Mouse (Mus musculus) liver, embryonic 16.5 days (tissue): ENCODE measurements around the gene Anxa6. TPM values are rescaled to one million over a fixed set of nuclear protein-coding genes. Genes with fewer than 3 reads are reported as not detected.

Experiments used
- ATAC-seq: fragments of 200-750 bp; cut with Nextera tagmentation; 2 replicates; pipeline ENCODE4 v1.8.0; 2017; ENCODE audit warnings: low read depth, mild to moderate bottlenecking, moderate number of reproducible peaks, moderate library complexity
- H3K27ac ChIP-seq: fragments of 300-500 bp; sonication (generic); 2 replicates; pipeline ENCODE4 v1.5.1; 2014; ENCODE audit warnings: mild to moderate bottlenecking, low read length
- H3K27me3 ChIP-seq: fragments of 300-500 bp; sonication (generic); 2 replicates; pipeline ENCODE4 v1.6.1; 2014; ENCODE audit warnings: low read depth, low read length, mixed read lengths; ENCODE audit not compliant: control insufficient read depth, insufficient read depth
- H3K36me3 ChIP-seq: fragments of 300-500 bp; sonication (generic); 2 replicates; pipeline ENCODE4 v1.6.1; 2014; ENCODE audit warnings: mild to moderate bottlenecking; ENCODE audit not compliant: control insufficient read depth, insufficient read depth
- H3K4me1 ChIP-seq: fragments of 300-500 bp; sonication (generic); 2 replicates; pipeline ENCODE4 v1.6.1; 2014; ENCODE audit warnings: low read depth, low read length, mixed read lengths; ENCODE audit not compliant: control insufficient read depth
- H3K4me2 ChIP-seq: fragments of 300-500 bp; sonication (generic); 2 replicates; pipeline ENCODE4 v1.6.1; 2014; ENCODE audit warnings: low read depth, low read length, mixed read lengths
- H3K4me3 ChIP-seq: fragments of 300-500 bp; sonication (generic); 2 replicates; pipeline ENCODE4 v1.5.1; 2014; ENCODE audit warnings: low read depth, mild to moderate bottlenecking, low read length
- H3K9ac ChIP-seq: fragments of 300-500 bp; sonication (generic); 2 replicates; pipeline ENCODE4 v1.6.1; 2014; ENCODE audit warnings: low read depth, low read length
- H3K9me3 ChIP-seq: fragments of 300-500 bp; sonication (generic); replicated peaks from 2 replicates; pipeline ENCODE4 v1.6.1; 2016; ENCODE audit warnings: low read length; ENCODE audit not compliant: control insufficient read depth
- WGBS: fragments of 180-500 bp; shearing (Covaris S2); extraction: QIAGEN DNeasy Blood & Tissue Kit; methylation state at CpG from one replicate; pipeline ENCODE4 v1.1.7; 2014; ENCODE audit not compliant: insufficient replicate concordance; 5-methylcytosine and 5-hydroxymethylcytosine counted together
- polyA plus RNA-seq: library from polyadenylated mRNA; unstranded; fragments of >200 nt; fragmentation: Nextera tagmentation; extraction: Ambion mirVana; gene quantifications from 2 replicates; pipeline ENCODE4 v1.2.1, GENCODE M21; 2015

The Anxa6 gene
- polyA plus RNA-seq, 1 experiment from 2014 or later, result 66.1 TPM

- no peak for ATAC-seq
- Histone ChIP-seq H3K27ac (no peak overlapping the region), H3K27me3 (no peaks in the 10 kb centered on the region), H3K9ac (no peak overlapping the region), H3K4me2 (no peak overlapping the region), H3K4me1 (peaks cover 15% of the 10 kb centered on the region), H3K36me3 (peaks cover 11% of the 10 kb centered on the region), H3K4me3 (no peak overlapping the region), H3K9me3 (no peaks in the 10 kb centered on the region)
- WGBS, result 52% methylated on average over 6 of the region's 6 CpGs
Observed at GRCm38 (mm10) chr11:54977385-54977937, 55.8 kb downstream of the Anxa6 start.

GRCm38 (mm10) chr11:54976351-54976750 is 56.9 kb downstream of the Anxa6 start:
- H3K27me3 ChIP-seq, result no peaks in the 10 kb centered on the region
- H3K27ac ChIP-seq, result no peak overlapping the region
- H3K4me3 ChIP-seq, result no peak overlapping the region
- no peak overlapping the region for H3K9ac ChIP-seq
- peaks cover 17% of the 10 kb centered on the region for H3K4me1 ChIP-seq
- H3K4me2 ChIP-seq, result no peak overlapping the region
- ATAC-seq, result no peak
- H3K9me3 ChIP-seq, result no peaks in the 10 kb centered on the region
- H3K36me3 ChIP-seq, result peaks cover 2% of the 10 kb centered on the region
- WGBS, result 88% methylated on average over 2 of the region's 2 CpGs

GRCm38 (mm10) chr11:54975756-54976155 is 57.5 kb downstream of the Anxa6 start:
- no peak for ATAC-seq
- H3K4me2 ChIP-seq, result no peak overlapping the region
- H3K9me3 ChIP-seq, result no peaks in the 10 kb centered on the region
- H3K27ac ChIP-seq, result no peak overlapping the region
- peaks cover 17% of the 10 kb centered on the region for H3K4me1 ChIP-seq
- no peak overlapping the region for H3K4me3 ChIP-seq
- H3K36me3 ChIP-seq, result no peaks in the 10 kb centered on the region; the same call in 1 of the 2 replicates
- H3K27me3 ChIP-seq, result no peaks in the 10 kb centered on the region
- H3K9ac ChIP-seq, result no peak overlapping the region
- 36% methylated on average over 2 of the region's 2 CpGs for WGBS

GRCm38 (mm10) chr11:54975340-54975739 is 57.9 kb downstream of the Anxa6 start:
- H3K27ac ChIP-seq, result no peak overlapping the region
- no peak overlapping the region for H3K4me3 ChIP-seq
- no peaks in the 10 kb centered on the region for H3K9me3 ChIP-seq
- H3K9ac ChIP-seq, result no peak overlapping the region
- no peak for ATAC-seq
- no peak overlapping the region for H3K4me2 ChIP-seq
- no peaks in the 10 kb centered on the region for H3K27me3 ChIP-seq
- no peaks in the 10 kb centered on the region; the same call in 1 of the 2 replicates for H3K36me3 ChIP-seq
- H3K4me1 ChIP-seq, result peaks cover 17% of the 10 kb centered on the region
- WGBS, result 42% methylated on average over 5 of the region's 5 CpGs

- WGBS, result 65% methylated on average over 4 of the region's 4 CpGs
- Histone ChIP-seq H3K4me3 (no peak overlapping the region), H3K27me3 (no peaks in the 10 kb centered on the region), H3K36me3 (no peaks in the 10 kb centered on the region; the same call in 1 of the 2 replicates), H3K4me1 (peaks cover 17% of the 10 kb centered on the region), H3K9ac (no peak overlapping the region), H3K27ac (no peak overlapping the region), H3K9me3 (no peaks in the 10 kb centered on the region), H3K4me2 (no peak overlapping the region)
- ATAC-seq, result no peak
Observed at GRCm38 (mm10) chr11:54974639-54975038, 58.6 kb downstream of the Anxa6 start.

- Histone ChIP-seq H3K36me3 (no peaks in the 10 kb centered on the region; the same call in 1 of the 2 replicates), H3K9me3 (no peaks in the 10 kb centered on the region), H3K4me1 (peaks cover 17% of the 10 kb centered on the region), H3K27ac (no peak overlapping the region), H3K9ac (no peak overlapping the region), H3K27me3 (no peaks in the 10 kb centered on the region), H3K4me2 (no peak overlapping the region), H3K4me3 (no peak overlapping the region)
- WGBS, result 27% methylated on average over 8 of the region's 8 CpGs
- peak; percentile 53; the same call in 1 of the 2 replicates for ATAC-seq
Observed at GRCm38 (mm10) chr11:54973481-54974212, 59.6 kb downstream of the Anxa6 start.

- peaks cover 17% of the 10 kb centered on the region for H3K4me1 ChIP-seq
- no peak overlapping the region for H3K4me2 ChIP-seq
- H3K27ac ChIP-seq, result no peak overlapping the region
- no peak overlapping the region for H3K4me3 ChIP-seq
- whole genome bisulfite sequencing, result 40% methylated on average over 6 of the region's 6 CpGs
- no peaks in the 10 kb centered on the region for H3K27me3 ChIP-seq
- no peak for ATAC-seq
- H3K9ac ChIP-seq, result no peak overlapping the region
- no peaks in the 10 kb centered on the region for H3K9me3 ChIP-seq
- no peaks in the 10 kb centered on the region for H3K36me3 ChIP-seq
Observed at GRCm38 (mm10) chr11:54972789-54973188, 60.5 kb downstream of the Anxa6 start.

- Histone ChIP-seq H3K9me3 (no peaks in the 10 kb centered on the region), H3K4me2 (no peak overlapping the region), H3K4me3 (no peak overlapping the region), H3K9ac (no peak overlapping the region), H3K27ac (no peak overlapping the region), H3K36me3 (no peaks in the 10 kb centered on the region), H3K4me1 (peaks cover 17% of the 10 kb centered on the region), H3K27me3 (no peaks in the 10 kb centered on the region)
- ATAC-seq, result no peak
- WGBS, result 28% methylated on average over 4 of the region's 4 CpGs
Observed at GRCm38 (mm10) chr11:54972049-54972723, 61.1 kb downstream of the Anxa6 start.
